Mouse (Mus musculus): ENCODE measurements around the gene Ikzf3. TPM values are rescaled to one million over a fixed set of nuclear protein-coding genes. Genes with fewer than 3 reads are reported as not detected.

The Ikzf3 gene
- polyA plus RNA-seq, 1 experiment = 10.1 TPM

DNA sequence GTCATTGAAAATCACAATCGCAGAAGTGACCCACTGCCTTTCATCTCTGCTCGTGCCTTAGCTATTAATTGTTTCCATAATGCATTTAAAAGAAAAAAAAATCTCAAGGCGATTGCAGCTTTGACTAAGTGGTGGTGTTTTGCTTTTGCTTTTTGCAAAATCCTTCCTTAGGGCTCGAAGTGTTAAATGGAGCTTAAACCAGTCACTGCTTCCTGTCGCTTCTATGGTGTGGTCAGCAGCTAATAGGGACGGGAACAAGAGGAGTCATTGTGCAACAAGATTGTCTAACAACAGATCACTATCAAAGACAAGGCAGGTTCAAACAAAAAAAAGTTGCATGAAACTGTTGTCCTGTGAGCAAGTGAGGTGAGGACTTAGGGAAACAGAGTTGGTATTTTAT, 64.6 kb downstream of the Ikzf3 start:
- TF ChIP-seq CTCF (IDR thresholded peaks at IDR 0.05; ENCODE audit: insufficient read depth, low read length) (no peak), POLR2A (IDR thresholded peaks at IDR 0.05; ENCODE audit: borderline replicate concordance, extremely low read depth, low read depth, low read length) (no peak)
- 52% methylated on average over 6 of the region's 6 CpGs for WGBS

DNA sequence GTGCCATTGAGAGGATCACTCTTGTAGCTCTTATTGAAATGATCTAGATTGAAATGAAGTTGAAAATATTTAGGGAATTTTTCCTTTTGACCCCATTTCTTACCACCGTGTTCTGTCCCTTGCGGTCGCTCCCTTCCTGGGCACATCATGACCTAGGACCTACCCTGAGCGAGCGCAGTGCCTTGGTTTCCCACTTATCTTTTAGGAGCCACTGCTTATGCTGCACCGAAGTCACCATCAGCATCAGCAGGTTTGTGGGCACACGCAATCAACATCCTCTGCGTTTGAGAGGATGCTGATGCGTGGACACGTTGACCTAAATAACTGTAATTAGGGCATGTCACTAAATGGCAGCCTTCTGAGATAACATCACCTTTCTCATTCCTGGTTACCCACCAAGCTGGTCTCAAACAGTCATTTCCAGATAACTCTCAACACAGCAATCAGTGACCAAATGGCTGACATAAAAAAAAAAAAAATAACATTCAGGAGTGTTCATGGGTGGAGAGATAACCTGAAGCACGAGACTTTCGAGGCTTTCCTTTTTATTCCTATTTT, 65.8 kb downstream of the Ikzf3 start:
- TF ChIP-seq POLR2A (IDR thresholded peaks at IDR 0.05; ENCODE audit: borderline replicate concordance, extremely low read depth, low read depth, low read length) (no peak), CTCF (IDR thresholded peaks at IDR 0.05; ENCODE audit: insufficient read depth, low read length) (no peak)
- no peak overlapping the region for H3K4me3 ChIP-seq (replicated peaks; ENCODE audit: extremely low read depth, low read depth, low read length)
- DNase-seq = no peak
- WGBS = 82% methylated on average over 12 of the region's 12 CpGs
- no peaks in the 10 kb centered on the region for H3K4me1 ChIP-seq (ENCODE audit: control insufficient read depth, insufficient read depth, low read length)

More for the DNA sequence above, 64.6 kb downstream of the Ikzf3 start:
- DNase-seq = no peak
- Histone ChIP-seq H3K4me1 (ENCODE audit: control insufficient read depth, insufficient read depth, low read length) (no peaks in the 10 kb centered on the region), H3K4me3 (replicated peaks; ENCODE audit: extremely low read depth, low read depth, low read length) (no peak overlapping the region)

DNA sequence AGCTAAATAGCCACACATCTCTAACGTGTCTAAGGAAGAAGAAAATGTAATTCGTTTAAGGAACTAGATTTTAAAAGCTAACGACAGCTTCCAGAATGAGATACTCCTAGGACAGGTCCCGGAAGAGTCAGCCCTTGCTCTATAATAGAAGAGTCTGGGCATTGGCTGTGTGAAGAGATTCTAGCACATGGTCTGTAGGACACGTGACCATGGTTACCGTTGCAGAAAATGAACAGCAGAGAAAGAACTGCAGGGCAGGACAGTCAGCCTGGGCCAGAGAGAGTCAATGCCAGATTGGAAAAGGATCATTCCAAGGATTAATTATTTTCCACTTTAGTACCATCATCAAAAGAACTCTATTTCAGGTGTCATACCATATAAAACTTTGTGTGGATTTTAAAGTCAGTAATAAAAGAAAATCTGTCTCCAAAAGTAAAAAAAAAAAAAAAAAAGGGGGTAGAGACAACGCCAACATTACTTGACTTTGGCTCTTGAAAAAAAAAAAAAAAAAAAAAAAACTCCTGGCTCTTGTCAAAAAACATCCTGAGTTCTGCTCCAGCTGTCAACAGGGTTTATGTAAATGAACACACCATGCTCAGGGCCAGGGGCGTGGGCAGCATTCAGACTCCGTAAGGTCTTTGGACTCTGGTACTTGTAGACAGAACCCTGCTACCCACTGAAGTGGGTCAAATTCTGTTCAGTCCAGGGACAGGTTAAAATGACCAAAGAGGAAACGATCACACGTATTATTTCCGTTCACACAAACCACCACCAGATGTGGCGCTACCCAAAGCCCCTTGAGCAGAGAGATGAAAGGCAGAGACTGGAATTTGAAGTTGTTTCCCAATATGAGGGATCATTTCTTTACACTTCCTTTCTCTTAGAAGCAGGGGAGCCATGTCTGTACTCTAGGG, 66.5 kb downstream of the Ikzf3 start:
- Histone ChIP-seq H3K4me1 (ENCODE audit: control insufficient read depth, insufficient read depth, low read length) (no peaks in the 10 kb centered on the region), H3K4me3 (replicated peaks; ENCODE audit: extremely low read depth, low read depth, low read length) (no peak overlapping the region)
- WGBS = 69% methylated on average over 13 of the region's 13 CpGs
- DNase-seq = no peak
- TF ChIP-seq POLR2A (IDR thresholded peaks at IDR 0.05; ENCODE audit: borderline replicate concordance, extremely low read depth, low read depth, low read length) (no peak), CTCF (IDR thresholded peaks at IDR 0.05; ENCODE audit: insufficient read depth, low read length) (no peak)

DNA sequence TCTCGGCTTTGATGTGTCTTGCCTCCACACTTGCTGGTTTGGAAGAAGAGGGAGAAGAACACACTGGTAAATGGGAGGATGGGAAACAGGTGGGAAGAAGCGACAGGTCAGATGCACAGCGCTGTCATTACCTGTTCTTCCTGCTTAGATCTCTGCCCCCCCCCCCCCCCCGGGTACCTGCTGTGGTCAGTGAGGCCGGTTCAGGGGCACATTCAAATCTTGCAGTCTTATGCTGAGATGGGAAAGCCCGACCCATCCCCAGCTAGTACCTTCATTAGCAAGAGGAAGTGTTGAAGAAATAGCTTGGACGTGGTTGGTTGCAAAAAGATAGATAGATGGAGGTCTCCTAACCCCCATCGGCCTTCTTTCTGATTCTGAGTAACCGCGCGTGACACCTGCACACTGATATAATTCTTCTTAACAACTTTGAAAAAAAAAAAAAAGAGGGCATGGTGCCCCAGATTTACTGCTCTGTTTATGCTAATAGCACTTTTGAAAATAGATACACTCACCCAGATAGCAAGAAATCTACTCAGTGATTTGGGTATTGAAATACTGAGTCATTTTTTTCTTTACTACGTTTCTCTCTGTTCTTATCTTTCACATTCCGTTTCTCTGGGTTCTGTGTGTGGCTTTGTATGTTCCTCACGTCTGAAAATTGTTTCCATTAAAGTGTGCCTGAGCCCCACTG, 68.7 kb downstream of the Ikzf3 start:
- DNase-seq = no peak
- TF ChIP-seq CTCF (IDR thresholded peaks at IDR 0.05; ENCODE audit: insufficient read depth, low read length) (no peak), POLR2A (IDR thresholded peaks at IDR 0.05; ENCODE audit: borderline replicate concordance, extremely low read depth, low read depth, low read length) (no peak)
- H3K4me1 ChIP-seq (ENCODE audit: control insufficient read depth, insufficient read depth, low read length) = no peaks in the 10 kb centered on the region
- WGBS = 55% methylated on average over 14 of the region's 14 CpGs
- no peak overlapping the region for H3K4me3 ChIP-seq (replicated peaks; ENCODE audit: extremely low read depth, low read depth, low read length)

DNA sequence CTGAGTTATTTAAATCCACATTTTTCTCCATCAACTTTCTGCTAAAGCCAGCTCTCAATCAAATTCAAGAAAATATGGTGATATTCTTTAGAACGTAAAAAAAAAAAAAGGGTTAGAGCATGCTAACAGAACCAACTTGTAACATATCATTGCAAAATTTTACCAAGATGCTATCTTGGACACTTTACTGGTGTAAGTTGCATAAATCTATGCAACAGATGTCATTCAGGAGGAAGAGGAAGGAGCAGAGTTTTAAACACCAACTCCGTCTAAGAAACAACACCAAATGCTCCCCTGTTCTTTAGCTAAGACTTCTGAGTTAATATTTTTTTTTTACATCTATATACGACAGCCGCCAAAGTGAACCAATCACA, 69.4 kb downstream of the Ikzf3 start:
- no peak for DNase-seq
- Histone ChIP-seq H3K4me3 (replicated peaks; ENCODE audit: extremely low read depth, low read depth, low read length) (no peak overlapping the region), H3K4me1 (ENCODE audit: control insufficient read depth, insufficient read depth, low read length) (no peaks in the 10 kb centered on the region)
- WGBS = 67% methylated on average over 4 of the region's 4 CpGs
- TF ChIP-seq POLR2A (IDR thresholded peaks at IDR 0.05; ENCODE audit: borderline replicate concordance, extremely low read depth, low read depth, low read length) (no peak), CTCF (IDR thresholded peaks at IDR 0.05; ENCODE audit: insufficient read depth, low read length) (no peak)

DNA sequence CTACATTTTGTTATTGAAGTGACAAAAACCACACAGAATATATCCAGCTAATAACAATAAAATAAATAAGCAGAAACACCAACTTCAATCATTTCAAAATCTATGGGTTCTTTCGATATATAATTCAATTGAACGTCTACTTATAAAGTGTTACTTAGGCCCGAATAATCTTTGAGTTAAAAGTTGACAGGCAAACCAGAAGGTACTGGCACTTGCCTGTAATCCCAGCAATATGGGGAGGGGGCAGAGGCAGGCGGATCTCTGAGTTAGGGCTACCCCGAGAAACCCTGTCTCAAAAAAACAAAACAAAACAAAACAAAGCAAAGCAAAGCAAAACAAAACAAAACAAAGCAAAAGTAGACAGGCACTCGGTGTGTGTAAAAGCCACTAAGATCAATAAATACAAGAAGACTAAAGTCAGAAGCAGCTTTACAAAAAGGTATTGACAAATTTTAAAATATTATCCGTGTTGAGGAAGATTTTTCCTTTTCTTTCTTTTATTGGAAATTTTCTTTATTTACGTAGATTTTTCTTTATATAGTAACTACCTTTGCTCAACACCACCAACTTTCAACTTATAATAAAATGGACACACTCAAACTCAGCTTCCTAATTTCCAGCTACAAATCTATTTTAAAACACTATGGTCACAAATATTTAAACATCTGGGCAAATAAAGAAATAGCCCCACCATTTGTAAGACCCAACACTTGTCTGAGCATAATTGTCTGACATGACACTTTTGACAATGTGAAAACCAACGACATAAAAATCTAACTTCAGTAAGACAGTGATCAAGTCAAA, 70.0 kb downstream of the Ikzf3 start:
- Histone ChIP-seq H3K4me3 (replicated peaks; ENCODE audit: extremely low read depth, low read depth, low read length) (no peak overlapping the region), H3K4me1 (ENCODE audit: control insufficient read depth, insufficient read depth, low read length) (no peaks in the 10 kb centered on the region)
- no peak for TF ChIP-seq CTCF (IDR thresholded peaks at IDR 0.05; ENCODE audit: insufficient read depth, low read length)
- no peak for TF ChIP-seq POLR2A (IDR thresholded peaks at IDR 0.05; ENCODE audit: borderline replicate concordance, extremely low read depth, low read depth, low read length)
- no peak for DNase-seq
- WGBS = 82% methylated on average over 9 of the region's 9 CpGs

DNA sequence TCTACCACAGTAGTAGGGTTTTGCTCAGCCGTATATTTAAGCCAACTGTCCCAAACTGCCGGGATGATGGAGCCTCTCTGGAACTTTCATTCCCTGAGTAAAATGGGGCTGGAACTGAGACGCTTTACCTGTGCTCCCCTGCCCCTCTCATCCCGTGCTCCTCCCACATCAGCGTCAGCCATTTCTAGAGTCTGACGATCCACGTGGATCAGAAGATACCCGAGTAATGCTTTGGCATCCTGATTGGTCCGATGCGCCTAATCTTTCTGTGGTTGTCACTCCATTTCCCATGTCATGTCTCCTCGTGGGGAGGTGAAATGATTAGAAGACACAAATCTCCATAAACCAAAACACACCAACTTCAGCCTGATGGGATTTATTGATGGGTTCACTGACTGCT, 70.9 kb downstream of the Ikzf3 start:
- no peak for DNase-seq
- no peak for TF ChIP-seq CTCF (IDR thresholded peaks at IDR 0.05; ENCODE audit: insufficient read depth, low read length)
- no peak for TF ChIP-seq POLR2A (IDR thresholded peaks at IDR 0.05; ENCODE audit: borderline replicate concordance, extremely low read depth, low read depth, low read length)
- Histone ChIP-seq H3K4me1 (ENCODE audit: control insufficient read depth, insufficient read depth, low read length) (no peaks in the 10 kb centered on the region), H3K4me3 (replicated peaks; ENCODE audit: extremely low read depth, low read depth, low read length) (no peak overlapping the region)
- 82% methylated on average over 11 of the region's 11 CpGs for WGBS

DNA sequence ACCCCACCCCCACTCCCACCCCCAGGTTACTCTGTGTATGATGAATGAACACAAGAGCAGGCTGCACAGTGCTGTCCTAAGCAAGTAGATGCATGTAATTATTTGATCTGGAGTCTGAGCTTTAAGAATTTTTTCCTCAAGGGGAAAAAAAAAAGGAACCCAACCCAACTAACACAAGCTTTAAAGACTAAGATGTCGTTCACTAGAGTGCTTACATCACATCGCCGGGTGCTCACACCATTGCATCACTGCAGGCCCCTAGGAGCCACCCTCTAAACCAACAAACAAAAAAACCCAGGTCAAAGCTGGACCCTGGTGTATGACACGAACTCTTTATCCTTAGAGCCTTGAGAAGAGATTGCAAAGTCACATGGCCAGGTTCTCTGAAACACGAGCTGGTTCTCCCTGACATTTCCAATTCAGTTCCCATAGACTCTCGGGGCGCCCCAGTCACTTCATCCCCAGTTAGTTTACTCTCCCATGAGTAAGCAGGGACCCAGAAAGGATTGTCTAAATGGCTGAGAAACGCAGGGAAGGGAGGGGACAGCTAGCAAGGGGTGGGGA, 71.8 kb downstream of the Ikzf3 start:
- no peaks in the 10 kb centered on the region for H3K4me1 ChIP-seq (ENCODE audit: control insufficient read depth, insufficient read depth, low read length)
- H3K4me3 ChIP-seq (replicated peaks; ENCODE audit: extremely low read depth, low read depth, low read length) = no peak overlapping the region
- 44% methylated on average over 8 of the region's 8 CpGs for WGBS
- no peak for TF ChIP-seq CTCF (IDR thresholded peaks at IDR 0.05; ENCODE audit: insufficient read depth, low read length)
- TF ChIP-seq POLR2A (IDR thresholded peaks at IDR 0.05; ENCODE audit: borderline replicate concordance, extremely low read depth, low read depth, low read length) = no peak
- DNase-seq = no peak

DNA sequence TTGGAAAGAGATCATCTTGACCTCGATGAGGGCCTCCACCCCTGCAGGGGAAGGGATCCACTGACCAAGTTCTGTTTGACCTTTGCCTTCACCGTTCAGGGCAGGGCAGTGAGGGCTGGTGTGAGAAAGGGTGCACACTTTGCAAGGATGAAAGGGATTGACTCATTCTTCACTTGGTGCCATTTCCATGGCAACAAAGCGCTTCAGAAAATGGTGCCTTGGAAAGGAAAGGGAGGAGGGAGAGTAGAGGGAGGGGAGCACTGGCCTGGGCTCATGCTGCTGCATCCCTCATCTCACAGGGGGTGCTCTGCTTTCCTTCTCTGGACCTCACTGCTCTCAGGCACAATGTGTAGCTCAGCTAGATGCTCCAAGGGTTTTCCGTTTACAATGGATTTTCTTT, 73.1 kb downstream of the Ikzf3 start:
- WGBS = 61% methylated on average over 4 of the region's 4 CpGs
- Histone ChIP-seq H3K4me1 (ENCODE audit: control insufficient read depth, insufficient read depth, low read length) (no peaks in the 10 kb centered on the region), H3K4me3 (replicated peaks; ENCODE audit: extremely low read depth, low read depth, low read length) (no peak overlapping the region)
- DNase-seq = no peak
- TF ChIP-seq POLR2A (IDR thresholded peaks at IDR 0.05; ENCODE audit: borderline replicate concordance, extremely low read depth, low read depth, low read length) (no peak), CTCF (IDR thresholded peaks at IDR 0.05; ENCODE audit: insufficient read depth, low read length) (no peak)

All from lung, adult 2 months (tissue).